Mouse (Mus musculus) gastrocnemius, adult 18-20 months (tissue): ENCODE results near the gene E330009J07Rik. TPM values are rescaled to one million over a fixed set of nuclear protein-coding genes. Genes with fewer than 3 reads are reported as not detected.

Experiments used
- DNase-seq: peaks from one replicate; pipeline ENCODE4 v3.0.0; 2021; ENCODE audit warnings: low spot score
- long read RNA-seq, 2 experiments: library from polyadenylated mRNA; stranded (forward); transcript quantifications; one replicate each; pipeline ENCODE4 v2.0.0; 2021
- total RNA-seq, 2 experiments: library from RNA; stranded (reverse); gene quantifications; 2 replicates each; pipeline ENCODE4 v1.2.3; 2021

Gene E330009J07Rik
- total RNA-seq, result 1 to 10 TPM in 1 of 2 experiments, under 1 TPM in 1; 0.64 to 1.2 TPM
- long read RNA-seq, experiment 1, result 0 reads
- long read RNA-seq, experiment 2, full-length matches to known transcripts, result 1 of 1 reads
- long read RNA-seq, experiment 2, partial matches to known transcripts, result 0 of 1 reads
- long read RNA-seq, experiment 2, other reads (novel, unspliced or antisense), result 0 of 1 reads

- DNase-seq, result peak; percentile 71
Observed at GRCm38 (mm10) chr6:40436047-40436483, at the start of gene E330009J07Rik. Gene E330009J07Rik (minus strand): TSS chr6:40436135.

- DNase-seq, result no peak
Observed at GRCm38 (mm10) chr6:40482318-40482717, 46.4 kb upstream of the E330009J07Rik start.

DNA sequence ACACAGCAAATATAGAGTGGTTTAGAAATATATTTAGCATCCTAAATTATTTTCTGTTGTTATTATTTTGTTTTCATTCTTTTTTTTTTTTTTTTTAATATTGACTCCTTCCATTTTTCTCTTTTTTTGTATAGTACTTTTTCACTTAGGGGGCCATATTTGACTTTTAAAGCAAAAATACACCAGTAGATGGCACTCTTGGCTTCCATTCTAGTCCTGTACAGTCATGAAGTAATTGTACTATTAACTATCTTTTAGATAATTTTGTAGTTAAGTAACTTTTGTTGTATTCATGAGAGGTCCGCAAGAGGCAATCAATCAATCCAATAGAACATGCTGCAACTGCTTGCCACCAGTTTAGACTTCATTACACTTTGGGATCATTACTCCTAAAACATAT is 43.8 kb upstream of the E330009J07Rik start:
- no peak for DNase-seq

GRCm38 (mm10) chr6:40476132-40476531 is 40.2 kb upstream of the E330009J07Rik start:
- DNase-seq, result no peak

- no peak for DNase-seq
Observed at GRCm38 (mm10) chr6:40471720-40472010, 35.7 kb upstream of the E330009J07Rik start.

DNA sequence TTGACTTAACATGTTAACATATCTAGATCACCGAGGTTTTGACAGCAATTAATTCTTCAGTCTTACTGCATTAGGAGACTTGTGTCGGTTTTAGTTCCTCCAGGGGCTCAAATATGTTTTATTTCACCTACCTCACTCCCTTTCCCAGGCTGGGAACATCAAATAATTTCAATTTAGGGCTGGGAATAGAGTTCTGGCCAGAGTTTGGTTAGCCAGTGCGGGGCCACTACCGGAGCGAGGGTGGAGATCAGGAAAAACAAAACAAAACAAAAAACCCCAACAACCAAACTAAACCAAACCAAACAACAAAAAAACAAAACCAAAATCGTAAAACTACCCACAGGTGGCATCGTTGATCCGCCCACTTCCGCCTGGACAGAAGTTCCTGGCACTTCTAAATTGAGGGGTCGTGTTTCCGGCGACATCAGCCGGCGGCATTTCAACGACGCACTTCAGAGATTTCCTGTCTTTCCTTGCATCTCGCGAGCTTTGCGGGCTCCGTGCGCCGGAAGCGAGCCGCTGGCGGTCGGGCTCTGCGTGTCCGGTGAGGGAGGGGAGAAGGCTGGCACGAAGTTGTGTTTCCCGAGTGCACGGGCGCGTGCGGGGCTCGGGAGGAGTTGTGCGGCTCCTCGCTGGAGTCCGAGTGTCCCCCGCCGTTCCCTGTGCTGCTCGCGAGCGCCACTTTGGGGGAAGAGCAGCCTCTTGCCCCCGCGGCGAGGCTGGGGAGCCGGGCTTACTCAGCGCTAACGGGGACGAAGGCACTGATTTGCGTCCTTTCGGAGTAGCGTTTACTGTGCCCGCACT is 35.2 kb upstream of the E330009J07Rik start, which contains the start of gene Ssbp1:
Gene Ssbp1, plus strand, starts transcription at position 437 of the 804 bp plus-strand sequence.
- DNase-seq, result peak; percentile 93

GRCm38 (mm10) chr6:40465710-40466109 is 29.8 kb upstream of the E330009J07Rik start:
- DNase-seq, result no peak

DNA sequence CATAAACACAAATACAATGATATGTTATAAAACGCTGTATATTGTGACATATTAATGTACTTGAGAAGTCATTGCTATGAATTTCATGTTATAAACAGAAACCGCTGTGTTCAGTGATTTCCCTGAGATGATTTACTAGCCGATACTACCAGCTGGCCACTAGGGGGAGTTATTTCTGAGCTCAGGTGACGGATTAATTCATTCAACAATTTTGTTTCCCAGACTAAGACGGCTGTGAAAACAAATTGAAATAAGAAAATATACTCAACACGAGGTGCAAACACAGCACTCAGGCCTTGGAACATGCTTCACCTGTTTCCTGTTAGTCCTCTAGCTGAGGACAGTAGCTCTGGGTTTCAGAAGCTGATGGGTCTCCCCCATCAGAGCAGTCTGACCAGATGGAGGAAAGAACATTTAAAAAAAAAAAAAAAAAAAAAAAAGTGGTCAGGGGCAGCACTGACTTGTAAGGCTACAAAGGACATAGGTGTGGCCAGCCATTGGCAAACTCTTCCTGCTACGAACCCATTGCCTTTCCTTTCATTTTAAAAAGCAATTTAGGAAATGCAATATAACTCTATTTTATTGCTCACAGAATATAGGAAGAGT is 18.6 kb upstream of the E330009J07Rik start:
- DNase-seq, result no peak

GRCm38 (mm10) chr6:40448626-40449025 is 12.7 kb upstream of the E330009J07Rik start:
- no peak for DNase-seq

DNA sequence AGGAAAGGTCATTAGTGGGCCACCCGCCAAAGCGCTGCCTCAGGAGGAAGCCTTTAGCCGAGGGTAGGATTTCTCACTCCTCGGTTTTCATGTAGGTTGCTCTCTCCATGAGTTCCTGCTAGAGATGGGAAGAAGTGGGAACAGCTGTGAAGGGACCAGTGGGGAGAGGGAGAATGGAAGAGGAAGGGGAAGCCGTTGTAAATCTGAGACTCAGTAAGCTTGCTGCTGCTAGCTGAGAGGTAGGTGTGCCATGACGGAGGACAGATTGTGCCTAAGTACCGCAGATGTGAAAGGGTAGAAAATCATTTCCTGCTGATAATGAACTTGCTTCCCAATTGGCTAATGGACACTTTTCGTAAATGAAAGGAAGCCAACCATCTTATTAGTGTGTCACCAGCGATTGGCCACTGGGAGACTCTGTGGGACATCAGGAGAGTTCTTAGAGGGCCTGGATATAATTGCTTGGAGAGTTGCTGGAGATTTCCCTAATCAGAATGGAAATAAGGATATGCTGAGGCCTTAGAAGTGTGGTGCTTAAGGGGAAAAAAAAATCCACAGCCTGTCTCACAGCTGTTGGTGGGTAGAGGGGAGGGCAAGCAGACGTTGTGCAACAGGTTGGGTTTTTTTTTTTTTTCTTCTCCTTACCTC is 7.5 kb upstream of the E330009J07Rik start:
- no peak for DNase-seq

DNA sequence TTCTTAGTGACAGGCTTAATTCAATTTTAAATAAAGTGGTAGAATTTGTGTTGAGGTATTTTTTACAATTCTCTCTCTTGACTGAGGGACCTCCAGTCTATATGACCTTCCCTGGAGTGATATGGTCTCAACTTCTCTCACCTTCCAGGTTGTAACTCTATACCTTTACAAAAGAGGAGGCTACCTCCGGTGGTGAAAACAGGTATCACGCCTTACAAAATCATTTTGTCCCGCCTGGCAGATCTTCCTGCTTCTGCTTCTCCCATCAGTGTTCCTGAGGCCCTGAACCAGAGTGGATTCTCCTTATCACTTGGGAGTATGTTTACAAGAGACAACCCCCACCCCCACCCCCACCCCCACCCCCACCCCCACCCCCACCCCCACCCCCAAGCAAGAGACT is 5.8 kb upstream of the E330009J07Rik start:
- DNase-seq, result no peak

- no peak for DNase-seq
Observed at GRCm38 (mm10) chr6:40441276-40441675, 5.3 kb upstream of the E330009J07Rik start.

GRCm38 (mm10) chr6:40439731-40440130 is 3.8 kb upstream of the E330009J07Rik start:
- no peak for DNase-seq

- no peak for DNase-seq
Observed at GRCm38 (mm10) chr6:40438936-40439335, 3.0 kb upstream of the E330009J07Rik start, which contains the start of gene Wee2. Gene Wee2 (plus strand): TSS chr6:40439088.

DNA sequence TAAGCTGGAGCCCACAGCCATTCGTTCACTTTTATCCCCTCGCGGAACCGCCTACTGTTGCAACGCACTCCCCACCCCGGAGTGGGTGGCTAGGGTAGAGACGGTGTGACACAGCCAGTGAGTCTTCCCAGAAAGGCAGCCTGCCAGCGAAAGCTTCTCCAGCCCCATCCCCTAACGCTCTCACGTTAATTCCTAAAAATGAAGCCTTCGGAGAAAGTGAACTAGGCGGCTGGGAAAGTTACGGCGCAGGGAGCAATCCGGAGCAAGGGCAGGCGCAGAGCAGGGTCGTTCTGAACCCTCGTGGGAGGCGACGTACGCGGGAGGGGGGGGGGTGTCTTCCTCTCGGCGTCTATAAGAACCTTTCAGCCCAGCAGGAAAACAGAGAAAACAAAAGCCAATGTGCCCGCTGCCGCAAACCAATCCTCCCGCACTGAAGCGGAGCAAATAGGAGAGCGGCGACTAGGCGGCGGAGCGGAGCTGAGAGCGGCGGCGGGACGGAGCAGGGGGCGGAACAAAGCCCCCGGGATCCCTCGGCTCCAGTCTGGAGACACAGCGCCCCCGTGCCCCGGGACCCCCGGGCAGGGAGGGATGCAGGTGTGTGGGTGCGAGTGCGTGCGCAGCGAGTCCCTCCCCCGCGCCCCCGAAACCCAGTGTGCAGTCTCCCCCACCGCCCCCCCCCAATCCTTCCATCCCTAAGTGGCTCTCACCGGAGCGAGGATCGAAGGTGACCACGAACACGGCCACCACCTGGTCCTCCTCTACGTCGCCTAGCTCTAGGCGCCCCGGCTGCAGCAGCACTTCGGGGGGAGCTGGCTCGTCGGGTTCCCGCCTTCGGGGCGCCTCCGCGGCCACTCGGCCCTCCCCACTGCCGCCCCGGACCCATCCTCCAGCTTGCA is 536 bp downstream of the E330009J07Rik start:
- peak; percentile 15 for DNase-seq

GRCm38 (mm10) chr6:40434697-40435096 is 1.2 kb downstream of the E330009J07Rik start:
- DNase-seq, result no peak

DNA sequence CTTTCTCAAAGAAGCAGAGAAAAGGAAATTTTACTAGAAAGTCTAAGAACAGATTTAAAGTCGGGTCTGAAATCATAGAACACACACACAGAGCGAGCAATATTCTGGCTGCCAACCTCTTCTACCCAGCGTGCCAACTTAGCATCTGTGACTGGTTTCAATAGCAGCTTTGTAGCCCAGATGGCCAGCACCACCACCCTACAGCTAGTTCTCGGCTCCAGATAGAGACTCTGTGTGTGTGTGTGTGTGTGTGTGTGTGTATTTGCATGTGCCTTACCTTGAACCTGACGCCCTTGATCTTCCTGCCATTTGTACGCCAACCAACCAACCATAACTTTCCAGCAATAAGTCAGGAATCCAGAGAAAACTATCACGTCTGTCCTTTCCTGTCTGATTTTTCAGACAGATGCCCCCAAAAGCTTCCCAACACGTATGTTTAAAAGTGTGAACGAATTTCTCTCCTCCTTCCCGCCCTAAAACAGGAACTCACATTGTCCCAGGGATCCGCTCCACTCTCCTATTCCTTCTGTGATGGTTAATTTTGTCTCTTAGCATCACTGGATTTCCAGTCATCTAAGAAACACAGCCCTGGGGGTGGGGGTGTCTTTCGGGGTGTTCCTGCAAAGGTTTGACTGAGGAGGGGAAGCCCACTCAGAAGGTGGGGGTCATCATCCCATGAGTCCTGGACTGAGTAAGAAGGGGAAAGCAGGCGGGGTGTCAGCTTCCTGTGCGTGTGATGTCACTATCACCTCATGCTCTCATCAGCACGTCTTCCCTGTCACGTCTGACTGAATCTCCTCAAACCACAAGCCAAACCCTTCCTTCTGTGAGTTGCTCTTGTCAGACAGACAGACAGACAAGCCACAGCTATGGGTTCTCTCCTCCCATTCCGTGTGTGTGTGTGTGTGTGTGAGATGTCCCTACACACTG is 3.3 kb downstream of the E330009J07Rik start:
- no peak for DNase-seq

DNA sequence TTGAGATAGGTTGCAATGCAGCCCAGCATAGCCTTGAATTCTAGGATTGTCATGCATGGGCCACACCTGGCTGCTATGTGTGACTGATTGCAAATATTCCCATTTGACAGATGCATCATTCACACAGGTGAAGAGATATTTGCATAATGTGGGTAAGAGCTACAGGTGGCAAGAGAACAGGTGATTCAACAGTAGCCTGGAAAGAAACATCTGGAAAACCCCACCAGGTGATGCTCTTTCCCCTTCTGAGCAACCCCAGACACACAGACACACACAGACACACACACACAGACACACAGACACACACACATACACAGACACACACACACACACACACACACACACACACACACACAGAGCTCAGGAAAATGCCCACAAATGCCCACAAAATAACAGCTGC is 4.1 kb downstream of the E330009J07Rik start:
- DNase-seq, result no peak

DNA sequence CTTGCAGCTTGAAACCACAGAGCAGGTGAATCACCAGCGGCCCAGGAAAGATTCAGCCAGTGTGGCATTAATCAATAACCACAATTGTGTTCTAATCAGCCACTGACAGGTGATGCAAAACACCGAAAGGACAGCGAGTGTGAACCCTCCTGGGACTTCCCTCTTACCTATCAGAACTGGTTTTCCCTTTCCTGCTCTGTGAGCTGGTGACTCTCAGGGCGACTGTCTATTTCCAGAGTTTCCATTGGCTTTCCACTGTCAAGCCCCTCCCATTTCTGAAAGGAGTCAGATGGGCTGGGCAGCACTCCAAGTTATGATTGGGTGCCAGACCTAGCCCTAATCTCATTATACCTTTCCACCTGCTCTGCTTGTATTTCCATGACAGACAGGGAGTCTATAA is 4.6 kb downstream of the E330009J07Rik start:
- no peak for DNase-seq

DNA sequence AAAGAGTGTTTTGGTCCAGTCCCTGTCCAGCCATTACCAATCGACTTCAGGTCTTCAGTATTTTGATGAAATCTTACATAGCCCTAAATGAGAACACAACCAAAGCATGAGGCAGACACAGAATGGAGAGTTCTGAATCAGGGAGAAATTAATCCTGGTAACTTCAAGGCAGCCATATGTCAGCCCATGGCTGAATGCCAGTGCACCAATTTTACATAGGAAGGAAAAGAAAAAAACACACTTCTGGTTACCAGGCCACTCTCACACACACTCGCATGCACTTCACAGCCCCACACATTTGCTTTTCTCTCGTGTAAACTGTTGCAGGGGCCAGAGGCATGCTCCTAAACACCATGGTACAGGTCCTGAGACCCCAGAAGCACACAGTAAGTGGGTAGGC is 5.1 kb downstream of the E330009J07Rik start:
- DNase-seq, result no peak
